Mouse (Mus musculus) liver, adult 10 weeks (tissue): Measurements from ENCODE around the gene Sbno1. TPM values are rescaled to one million over a fixed set of nuclear protein-coding genes. Genes with fewer than 3 reads are reported as not detected.

Experiments used
- polyA plus RNA-seq: library from polyadenylated mRNA; stranded (reverse); fragments of 350-450 nt; fragmentation: Illumina TruSeq; extraction: RNeasy Lipid Tissue Mini Kit (QIAGEN cat#74804); gene quantifications from one replicate; pipeline ENCODE4 v1.2.3, GENCODE M21; 2014; ENCODE audit warnings: low read depth, low replicate concordance

The Sbno1 gene
- 25.7 TPM for polyA plus RNA-seq

GRCm38 (mm10) chr5:124425412-124426259, at the start of gene Sbno1:
Gene Sbno1 (minus strand): TSS chr5:124426001.

DNA sequence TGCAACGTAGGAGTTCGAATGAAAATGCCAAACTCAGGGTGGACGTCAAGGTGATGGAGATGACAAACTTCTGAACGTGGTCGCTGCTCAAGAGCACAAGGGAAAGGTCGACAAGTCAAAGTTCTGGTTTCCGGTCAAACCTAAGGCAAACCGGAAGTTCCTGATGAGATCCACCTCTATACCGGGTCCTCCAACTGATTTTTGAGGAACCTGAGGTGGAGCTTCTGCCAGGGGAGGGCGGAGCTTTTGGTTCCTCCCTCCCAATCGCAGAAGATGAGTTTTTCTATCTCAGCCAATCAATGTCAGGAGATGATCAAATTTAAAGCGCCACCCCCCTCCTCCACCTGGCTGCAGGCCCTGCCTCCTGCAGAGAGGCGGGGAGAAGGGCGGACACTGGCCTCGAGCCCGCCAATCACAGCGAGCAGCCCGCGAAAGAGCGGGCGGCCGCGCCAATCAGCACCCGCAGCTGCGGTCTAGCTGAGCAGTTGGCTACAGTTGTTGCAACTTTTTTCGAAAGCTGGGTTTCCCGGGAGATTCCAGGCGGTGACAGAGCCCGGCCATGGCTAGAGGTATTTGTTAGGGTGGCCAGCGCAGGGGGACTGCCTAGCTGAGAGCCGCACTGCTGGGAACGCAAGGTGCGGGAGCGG, 13.8 kb upstream of the Sbno1 start, which contains the start of gene Kmt5a:
TSS of gene Kmt5a (plus strand) at position 484 of the 647 bp plus-strand sequence.

DNA sequence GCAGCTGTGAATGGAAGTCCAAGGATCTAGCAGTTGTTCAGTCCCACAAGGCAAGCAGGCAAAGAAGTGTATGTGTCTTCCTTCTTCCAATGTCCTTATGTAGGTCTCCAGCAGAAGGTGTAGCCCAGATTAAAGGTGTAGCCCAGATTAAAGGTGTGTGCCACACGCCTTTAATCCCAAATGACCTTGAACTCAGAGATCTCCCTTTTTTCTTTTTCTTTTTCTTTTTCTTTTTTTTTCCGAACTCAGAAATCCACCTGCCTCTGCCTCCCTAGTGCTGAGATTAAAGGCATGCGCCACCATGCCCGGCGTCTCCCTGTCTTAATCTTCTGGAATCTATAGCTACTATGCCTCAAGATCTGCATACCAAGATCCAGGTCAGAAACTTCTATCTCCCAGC, 62.8 kb downstream of the Sbno1 start, which contains the start of gene Cdk2ap1:
TSS of gene Cdk2ap1 (minus strand) at position 101 of the 400 bp plus-strand sequence.

DNA sequence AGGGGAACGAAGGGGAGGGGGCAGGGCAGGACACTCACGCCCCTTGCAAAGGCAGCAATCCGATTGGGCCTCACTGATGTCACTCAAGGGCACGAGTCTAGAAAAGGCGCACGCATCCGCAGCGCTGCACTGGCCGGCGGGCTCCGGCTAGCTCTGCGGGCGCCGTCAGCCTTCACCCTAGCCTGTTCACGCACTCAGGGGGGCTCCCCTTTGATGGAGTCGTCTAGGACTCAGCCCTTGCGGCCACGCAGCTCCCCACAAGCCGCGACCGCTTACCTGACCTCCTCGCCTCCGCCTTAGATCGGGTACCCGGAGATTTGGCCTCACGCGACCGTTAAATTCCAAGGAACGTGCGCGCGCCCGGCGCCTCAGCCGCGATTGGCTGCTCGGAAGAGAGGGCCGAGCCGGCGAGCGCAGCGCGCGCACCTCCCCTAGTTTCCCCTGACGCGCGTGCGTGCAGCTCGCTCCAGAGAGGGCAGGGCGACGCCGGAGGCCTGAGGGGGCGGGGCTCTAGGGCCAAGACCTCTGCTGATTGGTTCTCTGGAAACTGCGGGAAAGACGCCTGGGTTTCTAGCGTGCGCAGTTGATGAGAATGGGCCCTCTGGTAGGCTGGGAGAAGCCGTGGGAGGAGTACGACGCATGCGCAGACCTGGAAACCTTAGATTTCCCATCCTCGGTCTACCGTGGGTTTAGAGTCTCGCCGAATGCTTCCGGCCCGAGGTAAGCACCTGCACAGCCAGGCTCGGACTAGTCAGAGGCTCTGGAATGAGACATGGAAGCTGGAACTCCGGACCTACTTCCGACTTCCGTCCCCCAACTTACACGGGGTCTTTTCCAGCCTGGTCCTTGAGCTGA, 98.1 kb downstream of the Sbno1 start, which contains the start of the genes Mphosph9 and 2810006K23Rik:
TSS of gene Mphosph9 (minus strand) at position 463 of the 855 bp plus-strand sequence.
TSS of gene 2810006K23Rik (plus strand) at position 580 of the 855 bp plus-strand sequence.

Other genes starting within 250 kb of the Sbno1 start
- 3.1 TPM for gene Pitpnm2, start 176.2 kb downstream of the Sbno1 start, polyA plus RNA-seq
- gene Mphosph9, start 98.0 kb downstream of the Sbno1 start, polyA plus RNA-seq = 2.6 TPM
- gene 2810006K23Rik, start 97.9 kb downstream of the Sbno1 start, polyA plus RNA-seq = 13.7 TPM
- 47.3 TPM for gene Cdk2ap1, start 62.9 kb downstream of the Sbno1 start, polyA plus RNA-seq
- 22.0 TPM for gene Kmt5a, start 13.9 kb upstream of the Sbno1 start, polyA plus RNA-seq
- gene Rilpl2, start 52.4 kb upstream of the Sbno1 start, polyA plus RNA-seq = 1.6 TPM
- 0.98 TPM for gene Snrnp35, start 57.1 kb upstream of the Sbno1 start, polyA plus RNA-seq
- gene Rilpl1, start 105.4 kb upstream of the Sbno1 start, polyA plus RNA-seq = 0.66 TPM
- gene Tmed2, start 114.7 kb upstream of the Sbno1 start, polyA plus RNA-seq = 919 TPM
- gene Ddx55, start 126.9 kb upstream of the Sbno1 start, polyA plus RNA-seq = 4.1 TPM
- gene Eif2b1, start 153.1 kb upstream of the Sbno1 start, polyA plus RNA-seq = 28.7 TPM
- gene Gtf2h3, start 153.1 kb upstream of the Sbno1 start, polyA plus RNA-seq = 6.8 TPM
- 12.0 TPM for gene Atp6v0a2, start 202.6 kb upstream of the Sbno1 start, polyA plus RNA-seq